In genomic region chr5:98292388-98293048, GRCm38 (mm10) we compare ENCODE assay signal across 11 mouse cellular contexts. TPM values are rescaled to one million over a fixed set of nuclear protein-coding genes. Genes with fewer than 3 reads are reported as not detected.
A peak's percentile ranks its signal among the peaks of the same experiment; 100 is the strongest.
DNase-seq lines count a peak whose midpoint lies in the region; ATAC-seq and TF ChIP-seq lines count a peak whose summit lies in the region.
"Had no signal": no experiment of that assay in that cellular context is flagged by ENCODE, and none has a peak within 500 bp of the region (broad histone marks: within the 10 kb centered on the region; RNA-seq: fewer than 3 reads in every experiment).

No protein-coding gene starts in this region.

- no peak for TF ChIP-seq EP300 in heart, postnatal 0 days (IDR thresholded peaks at IDR 0.05; ENCODE audit: low read depth)

- H3K36me3 ChIP-seq in heart, postnatal 0 days (replicated peaks; ENCODE audit: control insufficient read depth, insufficient read depth, low read length) = no peaks in the 10 kb centered on the region
- no peaks in the 10 kb centered on the region for H3K36me3 ChIP-seq in embryonic facial prominence, embryonic 12.5 days
- H3K36me3 ChIP-seq in hindbrain, embryonic 12.5 days = no peaks in the 10 kb centered on the region
- H3K36me3 ChIP-seq in midbrain, embryonic 13.5 days = no peaks in the 10 kb centered on the region

- H3K4me1 ChIP-seq in heart, postnatal 0 days (ENCODE audit: control insufficient read depth, insufficient read depth) = peaks cover 8% of the 10 kb centered on the region; the same call in 1 of the 2 replicates
- peaks cover 6% of the 10 kb centered on the region; the same call in 1 of the 2 replicates for H3K4me1 ChIP-seq in embryonic facial prominence, embryonic 12.5 days
- peaks cover 12% of the 10 kb centered on the region for H3K4me1 ChIP-seq in hindbrain, embryonic 12.5 days
- peaks cover 16% of the 10 kb centered on the region for H3K4me1 ChIP-seq in midbrain, embryonic 13.5 days (replicated peaks)

- ATAC-seq in heart, postnatal 0 days (ENCODE audit: insufficient read depth, low read depth) = no peak
- ATAC-seq in embryonic facial prominence, embryonic 12.5 days (ENCODE audit: insufficient number of reproducible peaks, insufficient read depth, low FRiP score, low TSS enrichment) = no peak
- no peak for ATAC-seq in hindbrain, embryonic 12.5 days (ENCODE audit: low FRiP score)
- ATAC-seq in midbrain, embryonic 13.5 days = peak; percentile 63; the same call in 1 of the 2 replicates

- H3K27ac ChIP-seq in heart, postnatal 0 days (ENCODE audit: low read depth) = no peak overlapping the region
- no peak overlapping the region for H3K27ac ChIP-seq in embryonic facial prominence, embryonic 12.5 days
- H3K27ac ChIP-seq in hindbrain, embryonic 12.5 days = no peak overlapping the region
- H3K27ac ChIP-seq in midbrain, embryonic 13.5 days = no peak overlapping the region

- no peaks in the 10 kb centered on the region for H3K9me3 ChIP-seq in heart, postnatal 0 days (replicated peaks; ENCODE audit: control insufficient read depth, low read length)
- H3K9me3 ChIP-seq in embryonic facial prominence, embryonic 12.5 days = no peaks in the 10 kb centered on the region
- no peaks in the 10 kb centered on the region for H3K9me3 ChIP-seq in hindbrain, embryonic 12.5 days (replicated peaks)
- no peaks in the 10 kb centered on the region for H3K9me3 ChIP-seq in midbrain, embryonic 13.5 days

- H3K9ac ChIP-seq in heart, postnatal 0 days (replicated peaks; ENCODE audit: low read depth, low read length) = no peak overlapping the region
- 0 out of 2 replicates have a peak overlapping the region, but pooled peaks have one; percentile 7 for H3K9ac ChIP-seq in embryonic facial prominence, embryonic 12.5 days
- no peak overlapping the region for H3K9ac ChIP-seq in hindbrain, embryonic 12.5 days
- peak overlapping the region; percentile 30; the same call in 1 of the 2 replicates for H3K9ac ChIP-seq in midbrain, embryonic 13.5 days (replicated peaks)

- intact Hi-C loops in heart, postnatal 25 days (cut with DNase I) = no loop called here

- peak overlapping the region; percentile 32 for H3K4me3 ChIP-seq in heart, postnatal 0 days (ENCODE audit: low read depth, low read length)
- peak overlapping the region; percentile 27 for H3K4me3 ChIP-seq in embryonic facial prominence, embryonic 12.5 days
- H3K4me3 ChIP-seq in hindbrain, embryonic 12.5 days = peak overlapping the region; percentile 24
- H3K4me3 ChIP-seq in midbrain, embryonic 13.5 days (replicated peaks) = peak overlapping the region; percentile 32
- H3K4me3 ChIP-seq: myocyte had no signal

- DNase-seq in heart, postnatal 0 days (ENCODE audit: low spot score) = no peak
- no peak for DNase-seq in heart, postnatal 25 days (ENCODE audit: low spot score)
- DNase-seq in thymus, postnatal 36 days = no peak
- no peak for DNase-seq in left cerebral cortex, adult 9 months (ENCODE audit: low spot score in 2 of 2)
- no peak for DNase-seq in adrenal gland, adult 2 months
- DNase-seq: adrenal gland, adult 8-10 months had no signal

- H3K4me2 ChIP-seq in heart, postnatal 0 days (ENCODE audit: low read depth, low read length) = peak overlapping the region; percentile 51
- peak overlapping the region; percentile 47 for H3K4me2 ChIP-seq in embryonic facial prominence, embryonic 12.5 days (replicated peaks)
- H3K4me2 ChIP-seq in hindbrain, embryonic 12.5 days (replicated peaks) = peak overlapping the region; percentile 47
- peak overlapping the region; percentile 55 for H3K4me2 ChIP-seq in midbrain, embryonic 13.5 days (replicated peaks)

- peaks cover 26% of the 10 kb centered on the region for H3K27me3 ChIP-seq in heart, postnatal 0 days (ENCODE audit: control insufficient read depth, insufficient read depth, low read length)
- peaks cover 23% of the 10 kb centered on the region for H3K27me3 ChIP-seq in embryonic facial prominence, embryonic 12.5 days
- peaks cover 38% of the 10 kb centered on the region for H3K27me3 ChIP-seq in hindbrain, embryonic 12.5 days
- peaks cover 29% of the 10 kb centered on the region for H3K27me3 ChIP-seq in midbrain, embryonic 13.5 days

- no peak for TF ChIP-seq CTCF in heart, postnatal 0 days (IDR thresholded peaks at IDR 0.05; ENCODE audit: low read depth)

- WGBS in heart, postnatal 0 days = 4% methylated on average over 19 of the region's 19 CpGs
- 3% methylated on average over 19 of the region's 19 CpGs for WGBS in embryonic facial prominence, embryonic 12.5 days
- WGBS in hindbrain, embryonic 12.5 days = 2% methylated on average over 19 of the region's 19 CpGs
- 1% methylated on average over 19 of the region's 19 CpGs for WGBS in midbrain, embryonic 13.5 days

RNA-seq across cellular contexts. Expression of gene Cfap299, which starts 36.6 kb away (rescaled TPM):
- total RNA-seq in heart, postnatal 0 days (2014; rRNA removed; ENCODE audit: low replicate concordance) = 0.50 TPM in 1 of 2 replicates, not detected in the other
- 0.20 and 0.38 TPM in 2 replicates for polyA plus RNA-seq in heart, postnatal 0 days (2015; fragmentation: Nextera tagmentation; extraction: Ambion mirVana)
- total RNA-seq in heart, postnatal 25 days (2021) = not detected
- polyA plus RNA-seq in embryonic facial prominence, embryonic 12.5 days (2016; fragmentation: Nextera tagmentation; extraction: Ambion mirVana) = 0.46 and 0.83 TPM in 2 replicates
- 1.7 and 2.9 TPM in 2 replicates for polyA plus RNA-seq in hindbrain, embryonic 12.5 days (2016; fragmentation: Nextera tagmentation; extraction: Ambion mirVana)
- 0.55 and 0.73 TPM in 2 replicates for polyA plus RNA-seq in midbrain, embryonic 13.5 days (2015; fragmentation: Nextera tagmentation; extraction: Ambion mirVana)
- not detected for total RNA-seq in adrenal gland, adult 2 months (2021)
- polyA plus RNA-seq in adrenal gland, adult 2 months (2012; rRNA removed) = not detected in 2 replicates
- total RNA-seq: adrenal gland, adult 8-10 months; common myeloid progenitor, adult 5-6 weeks had no signal
- polyA plus RNA-seq: myocyte had no signal

RNA-seq across cellular contexts. Expression of gene Fgf5, which starts 38.5 kb away (rescaled TPM):
- not detected in 2 replicates for total RNA-seq in heart, postnatal 0 days (2014; rRNA removed; ENCODE audit: low replicate concordance)
- polyA plus RNA-seq in heart, postnatal 0 days (2015; fragmentation: Nextera tagmentation; extraction: Ambion mirVana) = 0.16 TPM in 1 of 2 replicates, not detected in the other
- not detected for total RNA-seq in heart, postnatal 25 days (2021)
- polyA plus RNA-seq in embryonic facial prominence, embryonic 12.5 days (2016; fragmentation: Nextera tagmentation; extraction: Ambion mirVana) = 2.0 and 2.4 TPM in 2 replicates
- 0.75 and 1.2 TPM in 2 replicates for polyA plus RNA-seq in hindbrain, embryonic 12.5 days (2016; fragmentation: Nextera tagmentation; extraction: Ambion mirVana)
- 0.99 and 1.3 TPM in 2 replicates for polyA plus RNA-seq in midbrain, embryonic 13.5 days (2015; fragmentation: Nextera tagmentation; extraction: Ambion mirVana)
- total RNA-seq in adrenal gland, adult 2 months (2021) = under 1 TPM in 1 of 2 experiments, not detected in 1; 0.10 TPM
- polyA plus RNA-seq in adrenal gland, adult 2 months (2012; rRNA removed) = not detected in 2 replicates
- total RNA-seq: common myeloid progenitor, adult 5-6 weeks had no signal

Comparison
In these comparisons a context has a peak if more than half of its experiments do, and no peak if none do; other contexts are left out.
1. H3K9ac ChIP-seq: peak in embryonic facial prominence, embryonic 12.5 days (single experiment) and midbrain, embryonic 13.5 days (single experiment); none in heart, postnatal 0 days (single experiment) and hindbrain, embryonic 12.5 days (single experiment).
2. Peak in every context shown above with its lines, with median percentiles within 50 percentile points of each other: H3K4me2 ChIP-seq and H3K4me3 ChIP-seq.